Mouse (Mus musculus): ENCODE results near the gene Notch2. TPM values are rescaled to one million over a fixed set of nuclear protein-coding genes. Genes with fewer than 3 reads are reported as not detected.
"Not testable (repeated sequence)": the region's sequence is repeated elsewhere in the genome, so short reads cannot be mapped to it uniquely, and the experiment has no call there.

The Notch2 gene
- polyA plus RNA-seq, 1 experiment from 2014 or later: 42.7 TPM

- WGBS: 71% methylated on average over 6 of the region's 6 CpGs
Observed at GRCm38 (mm10) chr3:98040836-98041235, 27.5 kb downstream of the Notch2 start.

GRCm38 (mm10) chr3:98042301-98042700 is 29.0 kb downstream of the Notch2 start:
- Histone ChIP-seq H3K4me2 (replicated peaks; ENCODE audit: low read depth, low read length) (peak overlapping the region; percentile 26), H3K36me3 (ENCODE audit: control insufficient read depth, insufficient read depth, low read length) (no peaks in the 10 kb centered on the region), H3K9ac (ENCODE audit: low read depth, low read length) (no peak overlapping the region)

More at GRCm38 (mm10) chr3:98040836-98041235, 27.5 kb downstream of the Notch2 start:
- Histone ChIP-seq H3K27me3 (ENCODE audit: control insufficient read depth, insufficient read depth, low read length) (no peaks in the 10 kb centered on the region), H3K4me2 (replicated peaks; ENCODE audit: low read depth, low read length) (no peak overlapping the region), H3K4me3 (ENCODE audit: low read length) (no peak overlapping the region), H3K9ac (ENCODE audit: low read depth, low read length) (no peak overlapping the region), H3K36me3 (ENCODE audit: control insufficient read depth, insufficient read depth, low read length) (no peaks in the 10 kb centered on the region), H3K4me1 (ENCODE audit: control insufficient read depth, insufficient read depth, low read length) (peaks cover 90% of the 10 kb centered on the region), H3K9me3 (ENCODE audit: control insufficient read depth, low read length) (no peaks in the 10 kb centered on the region), H3K27ac (ENCODE audit: low read depth, low read length) (no peak overlapping the region)
- ATAC-seq (ENCODE audit: low FRiP score, low TSS enrichment): no peak

GRCm38 (mm10) chr3:98042955-98043456 is 29.7 kb downstream of the Notch2 start:
- ATAC-seq (ENCODE audit: low FRiP score, low TSS enrichment): peak; percentile 24; the same call in 1 of the 2 replicates
- peaks cover 87% of the 10 kb centered on the region for H3K4me1 ChIP-seq (ENCODE audit: control insufficient read depth, insufficient read depth, low read length)
- no peaks in the 10 kb centered on the region; the same call in 1 of the 2 replicates for H3K36me3 ChIP-seq (ENCODE audit: control insufficient read depth, insufficient read depth, low read length)
- 8% methylated on average over 9 of the region's 9 CpGs for WGBS
- H3K4me2 ChIP-seq (replicated peaks; ENCODE audit: low read depth, low read length): peak overlapping the region; percentile 26
- no peak overlapping the region for H3K9ac ChIP-seq (ENCODE audit: low read depth, low read length)
- H3K27me3 ChIP-seq (ENCODE audit: control insufficient read depth, insufficient read depth, low read length): no peaks in the 10 kb centered on the region
- H3K4me3 ChIP-seq (ENCODE audit: low read length): no peak overlapping the region
- no peaks in the 10 kb centered on the region for H3K9me3 ChIP-seq (ENCODE audit: control insufficient read depth, low read length)
- H3K27ac ChIP-seq (ENCODE audit: low read depth, low read length): peak overlapping the region; percentile 83

More at GRCm38 (mm10) chr3:98042301-98042700, 29.0 kb downstream of the Notch2 start:
- peak overlapping the region; percentile 83 for H3K27ac ChIP-seq (ENCODE audit: low read depth, low read length)
- no peak overlapping the region for H3K4me3 ChIP-seq (ENCODE audit: low read length)
- no peak for ATAC-seq (ENCODE audit: low FRiP score, low TSS enrichment)
- H3K9me3 ChIP-seq (ENCODE audit: control insufficient read depth, low read length): no peaks in the 10 kb centered on the region
- 42% methylated on average over 6 of the region's 6 CpGs for WGBS
- peaks cover 91% of the 10 kb centered on the region for H3K4me1 ChIP-seq (ENCODE audit: control insufficient read depth, insufficient read depth, low read length)
- H3K27me3 ChIP-seq (ENCODE audit: control insufficient read depth, insufficient read depth, low read length): no peaks in the 10 kb centered on the region

GRCm38 (mm10) chr3:98043669-98044068 is 30.3 kb downstream of the Notch2 start:
- WGBS: 36% methylated on average over 4 of the region's 4 CpGs
- no peaks in the 10 kb centered on the region for H3K9me3 ChIP-seq (ENCODE audit: control insufficient read depth, low read length)
- peaks cover 81% of the 10 kb centered on the region for H3K4me1 ChIP-seq (ENCODE audit: control insufficient read depth, insufficient read depth, low read length)
- ATAC-seq (ENCODE audit: low FRiP score, low TSS enrichment): no peak
- H3K27ac ChIP-seq (ENCODE audit: low read depth, low read length): peak overlapping the region; percentile 83
- H3K4me2 ChIP-seq (replicated peaks; ENCODE audit: low read depth, low read length): peak overlapping the region; percentile 26; the same call in 1 of the 2 replicates
- H3K9ac ChIP-seq (ENCODE audit: low read depth, low read length): no peak overlapping the region; the same call in 1 of the 2 replicates
- H3K27me3 ChIP-seq (ENCODE audit: control insufficient read depth, insufficient read depth, low read length): no peaks in the 10 kb centered on the region
- no peaks in the 10 kb centered on the region; the same call in 1 of the 2 replicates for H3K36me3 ChIP-seq (ENCODE audit: control insufficient read depth, insufficient read depth, low read length)
- no peak overlapping the region for H3K4me3 ChIP-seq (ENCODE audit: low read length)

GRCm38 (mm10) chr3:98044768-98045368 is 31.5 kb downstream of the Notch2 start:
- Histone ChIP-seq H3K4me1 (ENCODE audit: control insufficient read depth, insufficient read depth, low read length) (peaks cover 76% of the 10 kb centered on the region), H3K27ac (ENCODE audit: low read depth, low read length) (peak overlapping the region; percentile 83; the same call in 1 of the 2 replicates), H3K9me3 (ENCODE audit: control insufficient read depth, low read length) (no peaks in the 10 kb centered on the region), H3K36me3 (ENCODE audit: control insufficient read depth, insufficient read depth, low read length) (peaks cover 8% of the 10 kb centered on the region; the same call in 1 of the 2 replicates), H3K4me2 (replicated peaks; ENCODE audit: low read depth, low read length) (no peak overlapping the region), H3K27me3 (ENCODE audit: control insufficient read depth, insufficient read depth, low read length) (no peaks in the 10 kb centered on the region), H3K4me3 (ENCODE audit: low read length) (no peak overlapping the region), H3K9ac (ENCODE audit: low read depth, low read length) (no peak overlapping the region)
- no peak for ATAC-seq (ENCODE audit: low FRiP score, low TSS enrichment)
- WGBS: 75% methylated on average over 4 of the region's 4 CpGs

- peak; percentile 44 for ATAC-seq (ENCODE audit: low FRiP score, low TSS enrichment)
- 49% methylated on average over 8 of the region's 8 CpGs for WGBS
Observed at GRCm38 (mm10) chr3:98045465-98046148, 32.3 kb downstream of the Notch2 start.

GRCm38 (mm10) chr3:98046305-98046704 is 33.0 kb downstream of the Notch2 start:
- Histone ChIP-seq H3K27me3 (ENCODE audit: control insufficient read depth, insufficient read depth, low read length) (no peaks in the 10 kb centered on the region), H3K4me3 (ENCODE audit: low read length) (no peak overlapping the region), H3K36me3 (ENCODE audit: control insufficient read depth, insufficient read depth, low read length) (peaks cover 8% of the 10 kb centered on the region; the same call in 1 of the 2 replicates), H3K27ac (ENCODE audit: low read depth, low read length) (peak overlapping the region; percentile 77), H3K4me2 (replicated peaks; ENCODE audit: low read depth, low read length) (no peak overlapping the region), H3K9me3 (ENCODE audit: control insufficient read depth, low read length) (no peaks in the 10 kb centered on the region), H3K4me1 (ENCODE audit: control insufficient read depth, insufficient read depth, low read length) (peaks cover 78% of the 10 kb centered on the region), H3K9ac (ENCODE audit: low read depth, low read length) (no peak overlapping the region)
- WGBS: 27% methylated on average over 8 of the region's 8 CpGs
- ATAC-seq (ENCODE audit: low FRiP score, low TSS enrichment): peak; percentile 53

More at GRCm38 (mm10) chr3:98045465-98046148, 32.3 kb downstream of the Notch2 start:
- Histone ChIP-seq H3K27me3 (ENCODE audit: control insufficient read depth, insufficient read depth, low read length) (no peaks in the 10 kb centered on the region), H3K4me1 (ENCODE audit: control insufficient read depth, insufficient read depth, low read length) (peaks cover 79% of the 10 kb centered on the region), H3K27ac (ENCODE audit: low read depth, low read length) (peak overlapping the region; percentile 77), H3K9ac (ENCODE audit: low read depth, low read length) (no peak overlapping the region), H3K4me2 (replicated peaks; ENCODE audit: low read depth, low read length) (no peak overlapping the region), H3K9me3 (ENCODE audit: control insufficient read depth, low read length) (no peaks in the 10 kb centered on the region), H3K36me3 (ENCODE audit: control insufficient read depth, insufficient read depth, low read length) (peaks cover 8% of the 10 kb centered on the region; the same call in 1 of the 2 replicates), H3K4me3 (ENCODE audit: low read length) (no peak overlapping the region)

GRCm38 (mm10) chr3:98049671-98050070 is 36.3 kb downstream of the Notch2 start:
- no peak overlapping the region for H3K27ac ChIP-seq (ENCODE audit: low read depth, low read length)
- H3K27me3 ChIP-seq (ENCODE audit: control insufficient read depth, insufficient read depth, low read length): no peaks in the 10 kb centered on the region
- ATAC-seq (ENCODE audit: low FRiP score, low TSS enrichment): no peak
- WGBS: 80% methylated on average over 1 of the region's 1 CpGs
- no peaks in the 10 kb centered on the region for H3K9me3 ChIP-seq (ENCODE audit: control insufficient read depth, low read length)
- no peak overlapping the region for H3K4me3 ChIP-seq (ENCODE audit: low read length)
- peaks cover 68% of the 10 kb centered on the region for H3K4me1 ChIP-seq (ENCODE audit: control insufficient read depth, insufficient read depth, low read length)
- peaks cover 8% of the 10 kb centered on the region; the same call in 1 of the 2 replicates for H3K36me3 ChIP-seq (ENCODE audit: control insufficient read depth, insufficient read depth, low read length)
- no peak overlapping the region for H3K4me2 ChIP-seq (replicated peaks; ENCODE audit: low read depth, low read length)
- H3K9ac ChIP-seq (ENCODE audit: low read depth, low read length): no peak overlapping the region

GRCm38 (mm10) chr3:98050086-98050485 is 36.8 kb downstream of the Notch2 start:
- not testable (repeated sequence) for H3K9ac ChIP-seq (ENCODE audit: low read depth, low read length); H3K4me3 ChIP-seq (ENCODE audit: low read length); ATAC-seq (ENCODE audit: low FRiP score, low TSS enrichment); H3K4me2 ChIP-seq (replicated peaks; ENCODE audit: low read depth, low read length); H3K27me3 ChIP-seq (ENCODE audit: control insufficient read depth, insufficient read depth, low read length); H3K9me3 ChIP-seq (ENCODE audit: control insufficient read depth, low read length); H3K36me3 ChIP-seq (ENCODE audit: control insufficient read depth, insufficient read depth, low read length)
- peaks cover 65% of the 10 kb centered on the region for H3K4me1 ChIP-seq (ENCODE audit: control insufficient read depth, insufficient read depth, low read length)
- H3K27ac ChIP-seq (ENCODE audit: low read depth, low read length): 0 out of 2 replicates have a peak overlapping the region, but pooled peaks have one; percentile 30
- WGBS: 85% methylated on average over 7 of the region's 7 CpGs

Data from kidney, embryonic 14.5 days (tissue).